ENCODE assay signal across 17 mouse cellular contexts in the genomic region with DNA sequence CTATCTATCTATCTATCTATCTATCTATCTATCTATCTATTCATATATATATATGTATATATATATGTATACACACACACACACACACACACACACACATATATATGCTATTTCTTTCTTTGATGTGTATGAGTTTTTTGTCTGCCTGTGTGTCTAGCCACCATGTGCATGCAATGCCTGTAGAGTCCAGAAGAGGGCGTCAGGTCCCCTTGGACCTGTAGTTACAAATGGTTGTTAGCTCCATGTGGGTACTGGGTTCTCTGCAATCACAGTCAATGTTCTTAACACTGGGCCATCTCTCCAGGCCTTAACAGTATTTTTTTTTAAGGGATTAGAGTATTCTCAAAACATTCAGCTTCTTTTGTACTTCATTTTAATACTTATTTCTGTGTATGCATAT. TPM values are rescaled to one million over a fixed set of nuclear protein-coding genes. Genes with fewer than 3 reads are reported as not detected.
DNase-seq lines count a peak whose midpoint lies in the region; ATAC-seq and TF ChIP-seq lines count a peak whose summit lies in the region.
"Had no signal": no experiment of that assay in that cellular context is flagged by ENCODE, and none has a peak within 500 bp of the region (broad histone marks: within the 10 kb centered on the region; RNA-seq: fewer than 3 reads in every experiment).

No protein-coding gene starts in this region.

- H3K27ac ChIP-seq in hindbrain, postnatal 0 days: no peak overlapping the region
- no peak overlapping the region for H3K27ac ChIP-seq in hindbrain, embryonic 13.5 days
- H3K27ac ChIP-seq in lung, postnatal 0 days (ENCODE audit: low read length): no peak overlapping the region
- no peak overlapping the region for H3K27ac ChIP-seq in forebrain, embryonic 13.5 days
- H3K27ac ChIP-seq: embryonic facial prominence, embryonic 10.5 days had no signal

- no peaks in the 10 kb centered on the region for H3K36me3 ChIP-seq in hindbrain, postnatal 0 days (ENCODE audit: insufficient read depth, low read length)
- H3K36me3 ChIP-seq in hindbrain, embryonic 13.5 days: no peaks in the 10 kb centered on the region
- no peaks in the 10 kb centered on the region for H3K36me3 ChIP-seq in lung, postnatal 0 days (ENCODE audit: insufficient read depth, low read length)
- no peaks in the 10 kb centered on the region for H3K36me3 ChIP-seq in forebrain, embryonic 13.5 days (ENCODE audit: poor library complexity, severe bottlenecking)
- H3K36me3 ChIP-seq: embryonic facial prominence, embryonic 10.5 days had no signal

- no peak for TF ChIP-seq EP300 in lung, postnatal 0 days (IDR thresholded peaks at IDR 0.05)

- H3K27me3 ChIP-seq in hindbrain, postnatal 0 days (ENCODE audit: insufficient read depth, low read length): no peaks in the 10 kb centered on the region
- H3K27me3 ChIP-seq in hindbrain, embryonic 13.5 days: no peaks in the 10 kb centered on the region
- no peaks in the 10 kb centered on the region for H3K27me3 ChIP-seq in lung, postnatal 0 days (replicated peaks; ENCODE audit: insufficient read depth, low read length)
- no peaks in the 10 kb centered on the region for H3K27me3 ChIP-seq in forebrain, embryonic 13.5 days

- no peaks in the 10 kb centered on the region for H3K9me3 ChIP-seq in hindbrain, postnatal 0 days (ENCODE audit: low read length)
- no peaks in the 10 kb centered on the region for H3K9me3 ChIP-seq in hindbrain, embryonic 13.5 days
- no peaks in the 10 kb centered on the region for H3K9me3 ChIP-seq in lung, postnatal 0 days (ENCODE audit: low read length)
- no peaks in the 10 kb centered on the region for H3K9me3 ChIP-seq in forebrain, embryonic 13.5 days (replicated peaks)
- H3K9me3 ChIP-seq: embryonic facial prominence, embryonic 10.5 days had no signal

- no peak for DNase-seq in hindbrain, postnatal 0 days (ENCODE audit: low spot score)
- no peak for DNase-seq in lung, postnatal 0 days (ENCODE audit: low spot score)
- DNase-seq in lung, postnatal 14 days: no peak
- peak; percentile 60 for DNase-seq in ES-CJ7 (ENCODE audit: low read depth, low spot score)
- DNase-seq in induced T-regulatory cell, adult 2 months (ENCODE audit: low read depth): peak; percentile 21
- DNase-seq: kidney, postnatal 14 days; right cerebral cortex, postnatal 14 days had no signal

- 46% methylated on average over 1 of the region's 1 CpGs for WGBS in hindbrain, postnatal 0 days
- WGBS in hindbrain, embryonic 13.5 days: 89% methylated on average over 1 of the region's 1 CpGs
- 67% methylated on average over 1 of the region's 1 CpGs for WGBS in lung, postnatal 0 days
- 66% methylated on average over 1 of the region's 1 CpGs for WGBS in forebrain, embryonic 13.5 days

- TF ChIP-seq CTCF in hindbrain, postnatal 0 days (IDR thresholded peaks at IDR 0.05; ENCODE audit: low read depth): peak; percentile 38
- TF ChIP-seq CTCF in lung, postnatal 0 days (IDR thresholded peaks at IDR 0.05): peak; percentile 36

- H3K4me3 ChIP-seq in hindbrain, postnatal 0 days (ENCODE audit: low read length): no peak overlapping the region
- no peak overlapping the region for H3K4me3 ChIP-seq in hindbrain, embryonic 13.5 days
- H3K4me3 ChIP-seq in lung, postnatal 0 days (ENCODE audit: low read depth, low read length): no peak overlapping the region
- no peak overlapping the region for H3K4me3 ChIP-seq in forebrain, embryonic 13.5 days
- H3K4me3 ChIP-seq: embryonic facial prominence, embryonic 10.5 days had no signal

- no peak overlapping the region for H3K9ac ChIP-seq in hindbrain, postnatal 0 days (replicated peaks; ENCODE audit: low read length)
- no peak overlapping the region for H3K9ac ChIP-seq in hindbrain, embryonic 13.5 days
- H3K9ac ChIP-seq in lung, postnatal 0 days (replicated peaks; ENCODE audit: low read depth): no peak overlapping the region
- no peak overlapping the region for H3K9ac ChIP-seq in forebrain, embryonic 13.5 days

- no peak overlapping the region for H3K4me2 ChIP-seq in hindbrain, postnatal 0 days (ENCODE audit: low read depth, low read length)
- H3K4me2 ChIP-seq in hindbrain, embryonic 13.5 days: no peak overlapping the region
- no peak overlapping the region for H3K4me2 ChIP-seq in lung, postnatal 0 days (replicated peaks; ENCODE audit: low read depth, low read length)
- H3K4me2 ChIP-seq in forebrain, embryonic 13.5 days: no peak overlapping the region

- no peak for ATAC-seq in hindbrain, postnatal 0 days
- ATAC-seq in hindbrain, embryonic 13.5 days (ENCODE audit: low FRiP score): no peak
- ATAC-seq in lung, postnatal 0 days: no peak
- no peak for ATAC-seq in forebrain, embryonic 13.5 days

- H3K4me1 ChIP-seq in hindbrain, postnatal 0 days (ENCODE audit: insufficient read depth, low read length): 0 out of 2 replicates have a peak, but pooled peaks cover 8% of the 10 kb centered on the region
- peaks cover 19% of the 10 kb centered on the region for H3K4me1 ChIP-seq in hindbrain, embryonic 13.5 days (replicated peaks)
- H3K4me1 ChIP-seq in lung, postnatal 0 days (ENCODE audit: insufficient read depth, low read depth, low read length): no peaks in the 10 kb centered on the region
- H3K4me1 ChIP-seq in forebrain, embryonic 13.5 days: peaks cover 10% of the 10 kb centered on the region; the same call in 1 of the 2 replicates

RNA-seq across cellular contexts. Expression of a gene that starts 34.9 kb away (rescaled TPM):
- 95.4 and 114 TPM in 2 replicates for total RNA-seq in hindbrain, postnatal 0 days (2014; rRNA removed)
- polyA plus RNA-seq in hindbrain, postnatal 0 days (2015; fragmentation: Nextera tagmentation; extraction: Ambion mirVana): 16.2 and 16.9 TPM in 2 replicates
- 6.8 and 7.2 TPM in 2 replicates for polyA plus RNA-seq in hindbrain, embryonic 13.5 days (2015; fragmentation: Nextera tagmentation; extraction: Ambion mirVana)
- 1.5 and 2.2 TPM in 2 replicates for polyA plus RNA-seq in lung, postnatal 0 days (2015; fragmentation: Nextera tagmentation; extraction: Ambion mirVana)
- polyA plus RNA-seq in forebrain, embryonic 13.5 days (2015; fragmentation: Nextera tagmentation; extraction: Ambion mirVana): 2.8 and 4.4 TPM in 2 replicates

RNA-seq across cellular contexts. Expression of a gene that starts 55.9 kb away (rescaled TPM):
- total RNA-seq in hindbrain, postnatal 0 days (2014; rRNA removed): not detected in 2 replicates
- polyA plus RNA-seq in hindbrain, postnatal 0 days (2015; fragmentation: Nextera tagmentation; extraction: Ambion mirVana): not detected in 2 replicates
- not detected in 2 replicates for polyA plus RNA-seq in hindbrain, embryonic 13.5 days (2015; fragmentation: Nextera tagmentation; extraction: Ambion mirVana)
- not detected in 2 replicates for polyA plus RNA-seq in lung, postnatal 0 days (2015; fragmentation: Nextera tagmentation; extraction: Ambion mirVana)
- not detected in 2 replicates for polyA plus RNA-seq in forebrain, embryonic 13.5 days (2015; fragmentation: Nextera tagmentation; extraction: Ambion mirVana)
- total RNA-seq: heart, adult 8-10 months; heart, postnatal 25 days; layer of hippocampus, postnatal 14 days; megakaryocyte-erythroid progenitor cell, adult 5-6 weeks; neutrophil, adult 5-6 weeks had no signal
- polyA plus RNA-seq: embryonic facial prominence, embryonic 10.5 days; limb, embryonic 11.5 days; lung, embryonic 16.5 days had no signal

Comparison
In these comparisons a context has a peak if more than half of its experiments do, and no peak if none do; other contexts are left out.
1. DNase-seq: peak in ES-CJ7 (single experiment) and induced T-regulatory cell, adult 2 months (single experiment); none in hindbrain, postnatal 0 days (single experiment), lung, postnatal 0 days (single experiment) and lung, postnatal 14 days (single experiment).